Mouse (Mus musculus) granulocyte monocyte progenitor cell, adult 5-6 weeks (primary cell): ENCODE data around the gene Nol11. TPM values are rescaled to one million over a fixed set of nuclear protein-coding genes. Genes with fewer than 3 reads are reported as not detected.

Experiments
- ATAC-seq: replicated peaks from 2 replicates; pipeline ENCODE4 v1.8.0; 2016; ENCODE audit warnings: mild to moderate bottlenecking, moderate TSS enrichment, inconsistent platforms; ENCODE audit not compliant: poor library complexity, severe bottlenecking
- total RNA-seq, 2 experiments: library from RNA; stranded (forward) in 1 of 2; stranded (reverse) in 1 of 2; fragments of 200-712, 200-1000 nt in 1 of 2; fragments of >200 nt in 1 of 2; fragmentation: Nextera tagmentation in 1 of 2; gene quantifications; 2 replicates each; pipeline ENCODE4 v1.2.3; 2014 to 2017

The Nol11 gene
- total RNA-seq (2014; fragmentation: Nextera tagmentation) (35.7 and 59.5 TPM in 2 replicates), total RNA-seq (2017) (50.9 and 53.4 TPM in 2 replicates)

DNA sequence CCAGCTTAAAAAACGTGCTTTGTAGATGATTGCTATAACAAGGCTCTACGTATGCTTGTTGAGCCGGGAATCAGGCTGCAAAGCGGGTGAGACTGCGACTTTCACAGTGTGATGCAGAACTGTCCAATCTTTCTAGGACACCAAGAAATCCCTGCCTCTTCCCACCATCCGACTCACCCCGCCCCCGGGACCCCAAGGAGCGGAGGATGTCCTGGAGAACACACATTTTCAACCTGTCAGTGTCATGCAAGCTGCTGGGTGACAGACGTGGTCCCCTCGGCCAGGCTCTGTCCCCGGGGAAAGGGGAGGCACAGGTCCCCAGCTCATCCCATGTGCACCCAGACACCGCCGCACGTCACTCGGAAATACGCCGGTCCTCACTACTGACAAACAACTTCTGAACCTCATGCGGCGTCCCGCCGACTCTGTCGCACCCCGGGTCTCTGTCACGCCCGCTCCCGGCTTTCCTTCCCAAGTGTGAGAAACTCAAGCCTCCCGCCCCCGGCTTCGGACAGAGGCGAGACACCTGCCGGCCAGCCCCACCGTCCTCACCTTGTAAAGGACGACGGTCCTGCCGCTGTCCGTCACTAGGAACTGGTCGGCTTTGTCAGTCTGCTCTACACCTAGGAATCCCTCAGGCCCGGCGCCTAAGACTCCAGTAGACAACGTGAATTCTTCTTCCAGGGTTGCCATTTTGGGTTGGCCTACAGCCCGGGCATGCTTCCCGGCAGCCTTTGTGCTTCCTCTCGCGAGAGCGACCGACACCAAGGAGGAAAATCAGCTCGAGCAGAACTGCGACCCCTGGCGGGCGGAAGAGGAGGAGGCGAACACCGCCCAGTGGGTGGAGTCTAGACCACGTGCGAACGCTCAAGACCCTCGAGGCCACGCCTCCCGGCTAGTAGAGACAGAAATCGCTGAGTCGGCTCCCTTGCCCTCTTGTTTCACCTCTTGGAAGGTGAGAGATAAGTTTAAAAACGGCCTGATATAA is at the start of gene Nol11:
TSS of gene Nol11 (minus strand) at position 817 of the 988 bp plus-strand sequence.
- peak; percentile 98 for ATAC-seq

DNA sequence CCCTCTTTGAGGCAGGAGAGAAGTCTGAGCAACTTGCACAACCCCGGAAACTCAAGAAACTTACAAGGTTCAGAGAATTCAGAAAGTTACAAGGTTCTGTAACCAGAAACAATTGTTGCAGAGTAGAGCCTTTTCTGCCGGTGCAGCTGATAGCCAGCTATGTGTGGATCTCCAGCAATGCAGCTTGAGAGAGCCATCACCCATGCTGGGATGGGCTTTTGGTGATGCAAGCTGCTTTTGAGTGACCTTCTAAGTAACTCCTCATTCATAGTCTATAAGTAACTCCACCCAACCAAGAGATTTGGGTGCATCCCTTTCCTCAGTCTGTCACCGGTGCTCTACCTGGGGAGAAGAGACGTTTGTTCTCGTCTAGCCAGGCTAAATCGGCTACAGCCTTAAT is 49.3 kb upstream of the Nol11 start:
- ATAC-seq, result no peak

DNA sequence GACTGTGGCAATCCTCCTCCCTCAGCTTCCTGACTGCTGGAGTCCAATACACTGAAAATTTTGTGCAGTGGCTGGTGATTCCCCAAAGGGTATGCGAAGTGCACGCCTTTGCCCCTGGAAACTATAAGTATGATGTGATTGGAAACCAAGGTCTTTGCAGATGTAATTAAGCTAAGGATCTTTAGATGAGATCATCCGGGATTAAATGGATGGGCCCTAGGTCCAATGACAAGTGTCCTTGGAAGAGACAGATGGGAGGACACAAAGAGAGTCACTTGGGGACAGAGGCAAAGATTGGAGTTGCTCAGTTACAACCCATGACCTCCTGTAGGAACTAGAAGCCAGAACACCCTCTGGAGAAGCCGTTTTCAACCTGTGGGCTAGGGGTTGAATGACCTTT is 48.4 kb upstream of the Nol11 start:
- ATAC-seq, result no peak

DNA sequence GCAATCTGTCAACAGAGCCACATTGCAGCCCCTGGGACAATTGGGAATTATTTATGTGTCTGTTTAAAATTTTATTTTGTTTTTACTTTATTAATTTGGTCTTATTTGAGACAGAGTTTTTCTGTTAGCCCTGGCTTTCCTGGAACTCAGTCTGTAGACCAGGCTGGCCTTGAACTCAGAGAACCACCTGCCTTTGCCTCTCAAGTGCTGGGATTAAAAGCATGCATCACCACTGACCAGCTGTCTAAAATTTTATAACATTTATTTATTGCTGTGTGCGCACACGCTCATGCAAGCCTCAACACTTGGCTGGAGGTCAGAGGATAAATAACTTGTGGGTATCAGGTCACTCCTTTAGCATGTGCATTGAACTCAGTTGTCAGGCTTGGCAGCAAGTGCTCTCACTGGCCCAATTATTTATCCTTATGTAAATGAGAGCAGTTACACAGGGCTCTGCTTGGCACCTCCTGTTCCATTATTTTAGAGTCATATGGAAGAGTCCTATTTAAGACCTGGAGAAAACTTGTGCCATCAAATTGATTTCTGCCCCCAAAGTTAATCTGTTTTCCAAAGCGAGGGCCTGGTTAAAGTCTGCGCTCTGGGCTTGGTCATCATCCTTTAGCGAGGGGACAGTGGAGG is 44.2 kb upstream of the Nol11 start:
- no peak for ATAC-seq

DNA sequence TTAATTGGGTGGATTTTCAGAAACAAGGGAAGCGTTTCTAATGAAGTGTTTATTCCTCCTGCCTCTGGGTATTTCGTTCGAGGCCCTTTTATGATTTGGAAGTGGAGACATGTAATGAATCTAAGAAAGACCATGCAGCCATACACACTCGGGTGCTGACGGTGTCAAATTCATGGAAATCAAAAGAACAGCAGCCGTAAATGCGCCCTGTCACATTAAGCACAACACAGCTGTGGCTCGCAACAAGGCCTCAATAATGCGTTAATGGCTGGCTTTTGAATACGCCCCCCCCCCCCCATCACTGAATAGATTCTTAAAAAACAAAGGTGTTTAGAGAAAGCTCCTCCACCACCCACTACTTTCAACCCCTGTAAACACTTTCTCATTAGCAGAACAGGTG is 40.9 kb upstream of the Nol11 start:
- ATAC-seq, result no peak

DNA sequence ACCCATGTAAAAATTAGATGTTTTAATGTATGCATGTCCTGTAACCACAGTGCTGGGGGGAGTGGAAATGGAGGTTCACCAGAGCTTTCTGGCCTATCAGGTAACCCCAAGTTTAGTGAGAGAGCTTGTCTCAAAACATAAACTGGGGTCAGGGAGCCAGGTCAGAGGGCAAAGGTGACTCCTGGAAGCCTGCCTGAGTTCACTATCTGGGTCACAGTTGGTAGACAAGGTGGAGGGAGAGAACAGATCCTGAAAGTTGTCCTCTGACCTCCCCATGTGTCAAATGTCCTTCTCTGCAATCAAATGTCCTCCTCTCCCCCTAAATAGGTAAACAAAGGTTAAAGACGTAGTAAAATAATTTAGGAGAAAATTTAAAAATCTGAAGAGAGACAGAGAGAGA is 37.2 kb upstream of the Nol11 start:
- no peak for ATAC-seq

DNA sequence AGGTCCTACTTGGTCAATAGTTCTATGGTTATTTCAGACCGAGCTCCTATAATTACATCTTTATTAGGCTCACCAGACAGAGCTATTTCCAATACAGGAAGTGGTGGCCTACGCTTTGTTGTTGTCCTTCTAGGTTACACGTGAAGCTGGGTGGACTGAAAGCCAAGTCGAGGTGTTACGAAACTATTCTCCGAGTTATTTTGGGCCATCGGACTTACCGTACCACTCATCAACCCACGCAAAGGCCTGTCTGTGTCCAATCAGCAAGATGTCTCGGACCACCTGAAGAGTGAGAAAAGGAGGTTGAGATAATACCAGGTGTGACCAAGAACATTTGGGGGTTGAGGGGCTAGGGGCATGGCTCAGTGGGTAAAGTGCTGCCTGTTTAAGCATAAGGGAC is 36.8 kb upstream of the Nol11 start:
- ATAC-seq, result no peak

DNA sequence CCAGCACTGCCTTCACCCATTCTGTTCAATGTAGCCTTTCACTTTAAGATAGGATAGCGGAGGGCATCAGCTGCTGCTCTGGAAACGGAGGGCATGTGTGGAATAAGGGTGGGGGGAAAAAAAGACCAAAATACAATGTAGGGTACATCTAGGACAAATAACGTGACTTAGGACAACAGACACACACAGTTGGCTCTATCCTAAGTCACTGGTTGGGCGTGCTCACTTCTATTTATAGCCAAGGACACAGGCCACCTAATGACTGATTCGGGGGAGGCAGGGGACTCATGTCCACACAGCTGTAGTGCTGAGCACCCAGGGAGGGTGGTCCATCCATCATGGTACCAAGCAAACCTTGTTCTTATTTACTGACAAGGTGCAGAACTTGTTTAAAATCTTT is 36.1 kb upstream of the Nol11 start:
- ATAC-seq, result no peak

DNA sequence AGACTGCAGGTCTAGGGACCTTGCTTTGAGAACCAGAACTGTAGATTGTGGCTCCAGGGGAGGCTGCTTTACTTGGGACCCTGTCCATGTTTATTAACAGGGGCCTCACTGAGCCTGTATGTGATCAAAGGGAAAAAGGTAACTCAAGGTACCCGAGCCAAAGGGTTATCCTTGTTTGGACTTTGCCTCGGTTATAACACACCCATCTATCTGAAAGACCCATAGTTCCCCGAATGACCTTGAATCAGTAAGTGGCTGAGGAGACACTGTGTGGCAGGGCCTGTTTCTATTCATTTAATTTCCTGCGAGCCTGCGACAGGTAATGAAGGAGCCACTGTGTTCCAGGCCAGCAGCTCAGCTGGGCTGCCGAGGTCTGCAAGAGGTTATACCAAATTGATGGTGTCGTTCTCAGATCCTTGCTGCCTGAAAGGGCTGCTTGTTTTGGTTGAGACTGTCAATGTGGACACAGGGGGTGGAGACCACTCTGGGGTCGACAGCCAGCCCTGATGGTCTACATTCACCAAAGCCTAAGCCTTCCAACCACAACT is 34.6 kb upstream of the Nol11 start:
- no peak for ATAC-seq

DNA sequence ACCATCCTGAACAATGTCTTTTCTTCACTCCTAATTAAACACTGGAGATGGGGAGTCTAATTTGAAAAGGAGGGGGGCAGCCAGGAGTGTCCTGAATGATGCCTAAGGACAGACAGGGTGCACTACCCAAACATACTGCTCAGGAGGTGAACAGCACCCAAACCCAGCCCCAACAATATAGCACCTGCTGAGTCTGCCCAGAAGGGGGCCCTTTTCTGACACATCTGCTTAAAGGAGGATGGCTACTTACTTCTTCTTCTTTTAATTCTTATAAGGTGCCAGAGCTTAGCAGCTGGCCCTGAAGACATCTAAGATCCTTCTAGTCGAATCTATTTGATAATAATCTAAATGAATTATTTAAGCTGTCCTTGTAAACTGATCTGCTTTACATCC is 34.0 kb upstream of the Nol11 start:
- no peak for ATAC-seq

DNA sequence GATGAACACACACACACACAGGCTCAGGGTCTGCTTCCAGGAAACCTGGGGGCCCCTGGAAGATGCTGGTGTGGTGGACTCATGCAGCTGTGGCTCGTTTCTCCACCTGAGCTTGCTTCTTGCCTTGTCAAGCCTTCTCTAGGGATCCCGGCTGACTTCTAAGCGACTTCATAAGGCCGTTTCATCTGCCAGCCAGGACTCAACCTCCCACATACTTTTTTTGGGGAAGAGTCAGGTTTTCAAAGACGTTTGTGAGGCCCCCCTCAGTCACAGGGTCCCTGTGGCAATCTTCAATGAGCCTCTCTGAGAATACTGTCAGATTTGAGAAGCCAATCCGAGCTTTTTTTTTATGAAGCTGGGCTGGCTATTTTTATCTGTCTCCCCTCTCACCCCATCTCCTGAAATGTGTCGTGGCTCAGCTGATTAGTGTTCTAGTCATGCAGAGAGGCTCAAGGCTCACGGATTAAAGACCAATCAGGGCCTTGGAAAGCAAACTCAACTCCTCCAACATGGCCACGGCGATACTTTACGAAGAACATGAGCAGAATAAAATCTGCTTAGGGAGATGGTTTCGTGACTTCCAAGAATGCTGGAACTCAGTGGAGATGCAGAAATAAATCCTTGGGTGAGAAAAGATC is 33.5 kb upstream of the Nol11 start:
- no peak for ATAC-seq

DNA sequence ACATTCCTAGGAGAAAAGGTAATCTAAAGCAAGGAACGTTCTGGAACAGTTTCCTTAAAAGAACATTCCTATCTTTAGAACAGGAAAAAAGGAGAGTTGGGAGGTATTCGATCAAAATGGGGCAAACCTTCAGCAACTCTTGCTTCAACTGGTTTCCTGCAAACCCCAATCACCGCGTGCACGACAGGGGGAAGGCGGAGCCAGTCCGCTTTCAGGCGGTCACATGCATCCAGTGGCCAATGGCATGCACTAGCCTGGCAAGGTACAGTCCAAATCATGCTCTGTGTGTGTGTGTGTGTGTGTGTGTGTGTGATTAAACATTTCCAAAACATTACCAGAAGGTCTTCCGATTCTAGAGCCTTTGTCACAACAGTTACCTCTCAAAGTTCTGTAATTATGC is 25.9 kb upstream of the Nol11 start:
- no peak for ATAC-seq

DNA sequence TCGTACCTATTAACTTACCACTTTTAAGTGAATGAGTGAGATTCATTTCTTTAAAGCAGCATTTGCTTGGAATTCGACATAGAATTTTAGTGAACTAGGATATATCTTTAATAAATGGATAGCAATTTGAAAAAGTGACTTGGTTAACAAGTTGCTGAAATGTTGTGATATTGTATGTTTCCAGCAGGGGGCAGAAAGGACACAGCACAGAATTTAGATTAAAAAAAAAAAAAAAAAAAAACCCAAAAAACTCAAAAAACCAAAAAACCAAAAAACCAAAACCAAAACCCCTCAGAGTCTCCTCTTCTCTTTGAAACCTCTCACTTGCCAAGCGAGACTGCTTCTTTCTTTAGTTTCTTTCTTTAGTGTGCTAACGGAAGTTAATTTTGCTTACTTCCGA is 24.6 kb upstream of the Nol11 start:
- ATAC-seq, result no peak; the same call in 1 of the 2 replicates

DNA sequence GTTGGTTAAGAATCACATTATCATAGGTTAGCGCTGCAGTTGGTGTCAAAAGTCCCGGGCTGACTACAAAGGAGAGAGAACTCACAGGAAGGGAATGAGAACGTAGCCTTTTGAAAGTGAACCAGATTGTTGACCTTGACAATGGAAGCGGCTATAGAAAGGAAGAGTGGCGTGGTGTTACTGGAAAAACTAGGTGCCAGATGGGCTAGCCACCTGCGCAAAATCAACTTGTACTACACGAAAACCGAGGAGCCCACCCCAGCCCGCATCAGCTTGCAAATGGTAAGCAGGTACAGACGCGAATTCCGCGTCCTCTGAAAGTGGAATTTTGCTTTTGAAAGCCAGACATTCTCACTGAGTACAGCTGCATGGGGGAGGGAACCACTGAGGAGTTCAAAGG is 20.6 kb upstream of the Nol11 start:
- ATAC-seq, result no peak

DNA sequence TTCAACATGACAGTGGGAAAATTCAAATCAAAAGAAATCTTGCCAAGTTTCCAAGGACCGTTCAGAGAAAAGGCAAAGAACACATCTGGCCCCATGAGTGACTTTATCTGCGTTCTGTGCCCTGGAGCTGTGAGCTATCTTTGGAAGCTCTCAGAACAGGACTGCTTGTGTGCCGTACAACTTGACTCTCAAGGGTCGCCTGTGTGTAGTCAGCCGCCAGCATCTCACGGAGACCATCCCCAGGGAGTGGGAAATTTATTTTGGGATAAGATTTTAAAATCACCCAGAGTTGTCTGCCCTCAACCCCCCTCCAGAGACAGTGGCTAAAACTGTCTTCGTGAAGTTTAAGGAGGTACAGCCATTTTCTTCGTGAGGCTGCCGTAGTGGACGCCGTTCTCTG is 12.6 kb upstream of the Nol11 start:
- ATAC-seq, result no peak

DNA sequence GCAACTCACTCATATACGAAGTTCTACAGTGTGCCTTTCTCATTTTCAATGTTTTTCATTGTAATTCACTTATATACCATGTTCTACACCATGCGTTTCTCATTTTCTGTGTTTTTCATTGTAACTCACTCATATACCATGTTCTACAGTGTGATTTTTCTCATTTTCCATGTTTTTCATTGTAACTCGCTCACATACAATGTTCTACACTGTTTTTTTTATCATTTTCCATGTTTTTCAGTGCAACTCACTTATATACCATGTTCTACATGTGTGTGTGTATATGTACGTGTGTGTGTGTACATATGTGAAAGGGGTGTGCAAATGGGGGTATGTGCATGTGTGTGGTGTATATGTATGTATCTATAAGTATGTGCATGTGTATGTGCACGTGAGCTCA is 10.1 kb upstream of the Nol11 start:
- no peak for ATAC-seq

DNA sequence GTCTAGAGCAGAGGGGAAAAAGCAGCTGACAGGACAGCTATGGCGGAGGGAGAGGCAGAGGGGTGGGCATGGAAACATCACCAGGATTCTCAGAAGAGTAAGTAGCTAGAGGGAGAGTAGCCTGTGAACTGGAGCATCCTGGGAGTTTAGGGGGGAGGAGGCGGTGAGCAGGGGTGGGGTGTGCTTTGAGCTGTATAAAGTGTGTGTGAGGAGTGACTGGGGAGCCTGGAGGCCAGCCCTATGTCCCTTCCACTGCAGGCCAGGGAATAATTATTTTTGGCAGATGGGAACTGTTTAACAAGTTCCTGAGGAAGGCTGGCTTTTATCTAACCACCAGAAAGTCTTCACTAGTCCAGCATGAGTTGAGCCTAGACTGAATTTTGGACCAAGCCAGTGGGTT is 6.2 kb upstream of the Nol11 start:
- no peak for ATAC-seq

DNA sequence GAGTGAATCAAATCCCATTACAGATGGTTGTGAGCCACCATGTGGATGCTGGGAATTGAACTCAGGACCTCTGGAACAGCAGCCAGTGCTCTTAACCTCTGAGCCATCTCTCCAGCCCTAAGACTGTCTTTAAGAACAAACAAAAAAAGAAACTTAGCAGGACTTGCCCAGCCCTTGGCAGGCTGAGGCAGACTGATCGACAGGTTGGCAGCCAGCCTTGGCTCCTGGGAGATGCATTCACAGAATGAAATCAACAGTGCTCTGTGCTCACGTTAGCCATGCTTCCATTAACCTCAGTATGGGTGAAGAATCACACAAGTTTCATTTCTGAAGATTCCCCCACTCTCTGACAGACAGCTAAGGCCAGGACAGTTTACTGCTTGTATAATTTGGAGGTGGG is 1.2 kb upstream of the Nol11 start:
- ATAC-seq, result no peak

DNA sequence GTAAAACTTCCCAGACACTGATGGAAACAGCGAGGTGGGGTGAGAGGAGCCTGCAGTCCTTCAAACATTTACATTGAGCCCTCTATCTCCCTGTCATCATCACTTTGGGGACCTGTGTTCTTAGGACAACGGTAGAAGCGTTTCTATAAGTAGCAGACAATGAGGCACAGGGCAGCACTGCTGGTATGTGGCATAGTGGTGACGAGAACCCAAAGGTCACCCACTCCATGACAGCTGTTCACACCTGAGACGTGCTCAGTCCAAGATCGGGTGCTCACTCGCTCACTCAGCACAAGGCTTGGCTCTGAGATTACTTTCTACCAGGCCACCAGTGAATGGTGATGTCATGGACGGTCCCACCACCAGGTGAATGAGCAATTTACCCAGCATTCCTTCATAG is 5.4 kb downstream of the Nol11 start:
- no peak for ATAC-seq

DNA sequence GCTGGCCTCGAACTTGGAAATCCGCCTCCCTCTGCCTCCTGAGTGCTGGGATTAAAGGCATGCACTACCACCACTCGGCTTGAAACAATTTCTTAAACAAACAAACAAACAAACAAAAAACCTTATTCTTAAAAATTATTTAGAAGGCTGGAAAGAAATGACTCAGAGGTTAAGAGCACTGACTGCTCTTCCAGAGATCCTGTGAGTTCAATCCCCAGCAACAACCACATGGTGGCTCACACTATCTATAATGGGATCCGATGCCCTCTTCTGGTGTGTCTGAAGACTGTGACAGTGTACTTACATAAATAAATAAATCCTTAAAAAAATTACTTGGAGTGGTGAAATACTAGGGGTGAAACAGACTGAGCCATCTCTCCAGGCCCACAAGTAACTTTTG is 28.0 kb downstream of the Nol11 start:
- ATAC-seq, result no peak

DNA sequence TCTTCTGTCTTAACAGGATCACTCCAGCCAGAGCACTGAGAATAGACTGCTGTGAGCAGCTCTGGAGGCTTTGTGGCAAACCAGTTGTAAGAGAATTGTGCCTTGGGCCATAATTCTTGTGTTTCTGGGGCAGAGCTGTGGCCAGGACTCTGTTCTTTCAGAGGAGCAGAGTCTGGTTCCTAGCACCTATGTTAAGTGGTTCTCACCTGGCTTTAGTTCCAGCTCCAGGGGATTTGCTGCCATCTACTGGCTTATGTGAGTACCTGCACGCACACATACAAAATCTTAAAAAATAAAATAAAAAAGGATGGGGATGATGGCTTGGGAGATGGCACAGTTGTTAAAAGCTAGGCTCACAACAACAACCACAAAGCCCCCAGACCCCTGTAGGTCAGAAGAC is 30.1 kb downstream of the Nol11 start:
- peak; percentile 55 for ATAC-seq
